Mouse (Mus musculus): ENCODE measurements around the gene Hdac9.
"Not testable (repeated sequence)": the region's sequence is repeated elsewhere in the genome, so short reads cannot be mapped to it uniquely, and the experiment has no call there.

The Hdac9 gene

GRCm38 (mm10) chr12:34052508-34052907 lies 864.4 kb downstream of the Hdac9 start:
- no peak for DNase-seq

- DNase-seq, result no peak
Observed at GRCm38 (mm10) chr12:34052036-34052435, 864.9 kb downstream of the Hdac9 start.

- DNase-seq, result peak; percentile 5 to 6
Observed at GRCm38 (mm10) chr12:34051112-34051511, 865.8 kb downstream of the Hdac9 start.

- DNase-seq, result no peak
Observed at GRCm38 (mm10) chr12:34040949-34041348, 875.9 kb downstream of the Hdac9 start.

- no peak for DNase-seq
Observed at GRCm38 (mm10) chr12:34040061-34040460, 876.8 kb downstream of the Hdac9 start.

- not testable (repeated sequence) for DNase-seq
Observed at GRCm38 (mm10) chr12:34009796-34010195, 907.1 kb downstream of the Hdac9 start.

All from cerebellum, adult 18-20 months (tissue).